Mouse (Mus musculus): ENCODE data around the gene Calr3.

The Calr3 gene

GRCm38 (mm10) chr8:72443338-72443993, at the start of gene Calr3, which contains the start of gene 1700030K09Rik:
Gene Calr3, minus strand, starts transcription at chr8:72443870.
Gene 1700030K09Rik, plus strand, starts transcription at chr8:72443880.
- Histone ChIP-seq H3K36me3 (ENCODE audit: control insufficient read depth, insufficient read depth, low read length, poor library complexity, severe bottlenecking) (no peaks in the 10 kb centered on the region), H3K27me3 (ENCODE audit: control insufficient read depth, insufficient read depth, low read length, poor library complexity, severe bottlenecking) (no peaks in the 10 kb centered on the region)
- DNase-seq (ENCODE audit: low read depth, low spot score), result peak; percentile 98

GRCm38 (mm10) chr8:72493381-72493780, 49.7 kb upstream of the Calr3 start:
- peak; percentile 29 for DNase-seq (ENCODE audit: low read depth, low spot score)
- Histone ChIP-seq H3K27me3 (ENCODE audit: control insufficient read depth, insufficient read depth, low read length, poor library complexity, severe bottlenecking) (no peaks in the 10 kb centered on the region), H3K36me3 (ENCODE audit: control insufficient read depth, insufficient read depth, low read length, poor library complexity, severe bottlenecking) (peaks cover 6% of the 10 kb centered on the region; the same call in 1 of the 2 replicates)

GRCm38 (mm10) chr8:72492622-72493081, 49.0 kb upstream of the Calr3 start:
- Histone ChIP-seq H3K36me3 (ENCODE audit: control insufficient read depth, insufficient read depth, low read length, poor library complexity, severe bottlenecking) (peaks cover 7% of the 10 kb centered on the region; the same call in 1 of the 2 replicates), H3K27me3 (ENCODE audit: control insufficient read depth, insufficient read depth, low read length, poor library complexity, severe bottlenecking) (no peaks in the 10 kb centered on the region)
- peak; percentile 100 for DNase-seq (ENCODE audit: low read depth, low spot score)

- H3K36me3 ChIP-seq (ENCODE audit: control insufficient read depth, insufficient read depth, low read length, poor library complexity, severe bottlenecking), result peaks cover 7% of the 10 kb centered on the region
- DNase-seq (ENCODE audit: low read depth, low spot score), result peak; percentile 73
- no peaks in the 10 kb centered on the region for H3K27me3 ChIP-seq (ENCODE audit: control insufficient read depth, insufficient read depth, low read length, poor library complexity, severe bottlenecking)
These were observed 48.3 kb upstream of the Calr3 start, which contains the start of gene Slc35e1 for GRCm38 (mm10) chr8:72491680-72492621. Gene Slc35e1, minus strand, starts transcription at chr8:72492614.

- no peak for DNase-seq (ENCODE audit: low read depth, low spot score)
- Histone ChIP-seq H3K27me3 (ENCODE audit: control insufficient read depth, insufficient read depth, low read length, poor library complexity, severe bottlenecking) (no peaks in the 10 kb centered on the region), H3K36me3 (ENCODE audit: control insufficient read depth, insufficient read depth, low read length, poor library complexity, severe bottlenecking) (peaks cover 3% of the 10 kb centered on the region; the same call in 1 of the 2 replicates)
These were observed 47.3 kb upstream of the Calr3 start for GRCm38 (mm10) chr8:72491017-72491416.

GRCm38 (mm10) chr8:72487014-72487413, 43.3 kb upstream of the Calr3 start:
- peaks cover 4% of the 10 kb centered on the region for H3K36me3 ChIP-seq (ENCODE audit: control insufficient read depth, insufficient read depth, low read length, poor library complexity, severe bottlenecking)
- H3K27me3 ChIP-seq (ENCODE audit: control insufficient read depth, insufficient read depth, low read length, poor library complexity, severe bottlenecking), result no peaks in the 10 kb centered on the region
- DNase-seq (ENCODE audit: low read depth, low spot score), result no peak

- Histone ChIP-seq H3K36me3 (ENCODE audit: control insufficient read depth, insufficient read depth, low read length, poor library complexity, severe bottlenecking) (peaks cover 4% of the 10 kb centered on the region), H3K27me3 (ENCODE audit: control insufficient read depth, insufficient read depth, low read length, poor library complexity, severe bottlenecking) (no peaks in the 10 kb centered on the region)
- DNase-seq (ENCODE audit: low read depth, low spot score), result peak; percentile 42
These were observed 42.0 kb upstream of the Calr3 start for GRCm38 (mm10) chr8:72485456-72486199.

GRCm38 (mm10) chr8:72474826-72475546, 31.3 kb upstream of the Calr3 start, which contains the start of gene Cherp:
Gene Cherp, minus strand, starts transcription at chr8:72475226.
- DNase-seq (ENCODE audit: low read depth, low spot score), result peak; percentile 99

GRCm38 (mm10) chr8:72470684-72471083, 27.0 kb upstream of the Calr3 start:
- no peaks in the 10 kb centered on the region for H3K27me3 ChIP-seq (ENCODE audit: control insufficient read depth, insufficient read depth, low read length, poor library complexity, severe bottlenecking)
- DNase-seq (ENCODE audit: low read depth, low spot score), result no peak
- H3K36me3 ChIP-seq (ENCODE audit: control insufficient read depth, insufficient read depth, low read length, poor library complexity, severe bottlenecking), result peaks cover 35% of the 10 kb centered on the region

More at GRCm38 (mm10) chr8:72474826-72475546, 31.3 kb upstream of the Calr3 start, which contains the start of gene Cherp:
- Histone ChIP-seq H3K27me3 (ENCODE audit: control insufficient read depth, insufficient read depth, low read length, poor library complexity, severe bottlenecking) (no peaks in the 10 kb centered on the region), H3K36me3 (ENCODE audit: control insufficient read depth, insufficient read depth, low read length, poor library complexity, severe bottlenecking) (peaks cover 10% of the 10 kb centered on the region)

- no peak for DNase-seq (ENCODE audit: low read depth, low spot score)
- H3K36me3 ChIP-seq (ENCODE audit: control insufficient read depth, insufficient read depth, low read length, poor library complexity, severe bottlenecking), result peaks cover 40% of the 10 kb centered on the region
These were observed 26.3 kb upstream of the Calr3 start for GRCm38 (mm10) chr8:72469984-72470383.

GRCm38 (mm10) chr8:72469243-72469642, 25.6 kb upstream of the Calr3 start:
- no peaks in the 10 kb centered on the region for H3K27me3 ChIP-seq (ENCODE audit: control insufficient read depth, insufficient read depth, low read length, poor library complexity, severe bottlenecking)
- no peak for DNase-seq (ENCODE audit: low read depth, low spot score)

More at GRCm38 (mm10) chr8:72469984-72470383, 26.3 kb upstream of the Calr3 start:
- H3K27me3 ChIP-seq (ENCODE audit: control insufficient read depth, insufficient read depth, low read length, poor library complexity, severe bottlenecking), result no peaks in the 10 kb centered on the region

GRCm38 (mm10) chr8:72464211-72464610, 20.5 kb upstream of the Calr3 start:
- H3K27me3 ChIP-seq (ENCODE audit: control insufficient read depth, insufficient read depth, low read length, poor library complexity, severe bottlenecking), result no peaks in the 10 kb centered on the region
- H3K36me3 ChIP-seq (ENCODE audit: control insufficient read depth, insufficient read depth, low read length, poor library complexity, severe bottlenecking), result peaks cover 40% of the 10 kb centered on the region
- DNase-seq (ENCODE audit: low read depth, low spot score), result no peak

More at GRCm38 (mm10) chr8:72469243-72469642, 25.6 kb upstream of the Calr3 start:
- peaks cover 40% of the 10 kb centered on the region for H3K36me3 ChIP-seq (ENCODE audit: control insufficient read depth, insufficient read depth, low read length, poor library complexity, severe bottlenecking)

- DNase-seq (ENCODE audit: low read depth, low spot score), result no peak
- H3K36me3 ChIP-seq (ENCODE audit: control insufficient read depth, insufficient read depth, low read length, poor library complexity, severe bottlenecking), result peaks cover 21% of the 10 kb centered on the region
- no peaks in the 10 kb centered on the region for H3K27me3 ChIP-seq (ENCODE audit: control insufficient read depth, insufficient read depth, low read length, poor library complexity, severe bottlenecking)
These were observed 16.3 kb upstream of the Calr3 start for GRCm38 (mm10) chr8:72459881-72460533.

Data from splenic B cell, adult 2 months (primary cell).